Mouse (Mus musculus): Measurements from ENCODE around the gene Defa25.
"Not testable (repeated sequence)": the region's sequence is repeated elsewhere in the genome, so short reads cannot be mapped to it uniquely, and the experiment has no call there.

Gene Defa25

DNA sequence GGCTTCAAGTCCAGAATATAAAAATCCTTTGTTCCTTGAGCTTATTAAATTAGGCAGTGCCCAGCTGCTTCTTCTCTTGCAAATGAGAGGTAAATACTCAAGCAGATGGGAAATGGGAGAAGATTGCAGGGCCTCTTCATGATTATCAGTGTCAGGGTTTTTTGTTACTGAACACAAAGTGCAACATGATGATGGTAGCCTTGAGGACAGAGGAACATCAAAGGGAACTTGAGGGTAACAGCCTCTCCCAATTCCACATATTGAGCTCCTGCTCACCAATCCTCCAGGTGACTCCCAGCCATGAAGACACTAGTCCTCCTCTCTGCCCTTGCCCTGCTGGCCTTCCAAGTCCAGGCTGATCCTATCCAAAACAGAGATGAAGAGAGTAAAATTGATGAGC lies at the start of gene Defa25:
Gene Defa25, plus strand, starts transcription at position 301 of the 400 bp plus-strand sequence.
- DNase-seq (ENCODE audit: low read depth in 1 of 2, low spot score in 2 of 2) = not testable (repeated sequence)

DNA sequence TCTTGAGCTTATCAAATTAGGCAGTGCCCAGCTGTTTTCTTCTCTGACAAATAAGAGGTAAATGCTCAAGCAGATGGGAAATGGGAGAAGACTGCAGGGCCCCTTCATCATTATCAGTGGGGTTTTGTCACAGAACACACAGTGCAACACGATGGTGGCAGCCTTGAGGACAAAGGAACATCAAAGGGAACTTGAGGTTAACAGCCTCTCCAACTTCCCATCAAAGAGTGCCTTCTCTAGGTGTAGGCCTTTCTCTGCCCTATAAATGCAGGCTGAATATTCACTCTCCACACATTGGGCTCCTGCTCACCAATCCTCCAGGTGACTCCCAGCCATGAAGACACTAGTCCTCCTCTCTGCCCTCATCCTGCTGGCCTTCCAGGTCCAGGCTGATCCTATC lies 29.5 kb upstream of the Defa25 start, which contains the start of gene Defa23:
Gene Defa23, plus strand, starts transcription at position 301 of the 400 bp plus-strand sequence.
- not testable (repeated sequence) for DNase-seq (ENCODE audit: low read depth in 1 of 2, low spot score in 2 of 2)

DNA sequence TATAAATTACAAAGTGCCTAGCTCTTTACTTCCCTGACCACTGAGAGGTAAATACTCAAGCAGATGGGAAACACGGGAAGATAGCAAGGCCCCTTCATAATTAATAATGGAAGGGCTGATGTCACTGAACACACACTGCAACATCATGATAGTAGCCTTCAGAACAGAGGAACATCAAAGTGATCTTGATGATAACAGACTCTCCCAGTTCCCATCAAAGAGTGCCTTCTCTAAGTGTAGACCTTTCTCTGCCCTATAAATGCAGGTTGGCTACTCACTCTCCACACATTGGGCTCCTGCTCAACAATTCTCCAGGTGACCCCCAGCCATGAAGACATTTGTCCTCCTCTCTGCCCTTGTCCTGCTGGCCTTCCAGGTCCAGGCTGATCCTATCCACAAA lies 19.5 kb upstream of the Defa25 start, which contains the start of gene Defa35:
Gene Defa35, plus strand, starts transcription at position 301 of the 400 bp plus-strand sequence.
- not testable (repeated sequence) for DNase-seq (ENCODE audit: low read depth in 1 of 2, low spot score in 2 of 2)

DNA sequence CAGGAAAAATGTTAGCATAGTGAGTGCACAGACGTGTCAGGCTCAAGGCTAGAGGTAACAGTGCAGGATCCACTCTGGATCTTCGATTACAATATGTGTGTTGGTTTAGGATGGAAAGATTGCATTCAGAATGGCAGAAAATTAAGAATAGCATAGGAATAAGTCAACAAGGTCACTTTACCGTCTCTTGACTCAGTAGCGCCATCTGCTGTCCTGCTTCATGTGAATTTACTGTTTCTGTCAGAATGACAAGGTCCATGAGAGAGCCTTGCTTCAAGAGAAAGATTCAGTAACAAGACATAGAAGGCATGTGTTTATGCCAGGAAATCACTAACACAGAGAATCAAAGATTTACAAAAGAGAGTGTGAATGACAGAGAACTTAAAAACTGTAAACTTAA lies 8.9 kb downstream of the Defa25 start:
- DNase-seq (ENCODE audit: low read depth in 1 of 2, low spot score in 2 of 2) = no peak

DNA sequence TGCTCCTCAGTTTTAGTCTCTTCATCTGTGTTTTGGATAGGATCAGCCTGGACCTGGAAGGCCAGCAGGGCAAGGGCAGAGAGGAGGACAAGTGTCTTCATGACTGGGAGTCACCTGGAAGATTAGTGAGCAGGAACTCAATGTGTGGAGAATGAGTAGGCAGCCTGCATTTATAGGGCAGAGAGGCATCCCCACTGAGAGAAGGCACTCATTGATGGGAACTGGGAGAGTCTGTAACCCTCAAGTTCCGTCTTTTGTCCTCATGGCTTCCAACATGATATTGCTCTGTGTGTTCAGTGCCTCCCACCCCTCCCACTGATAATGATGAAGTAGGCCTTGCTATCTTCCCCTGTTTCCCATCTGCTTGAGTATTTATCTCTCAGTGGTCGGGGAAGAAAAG lies 11.7 kb downstream of the Defa25 start, which contains the start of gene Gm14851:
Gene Gm14851, minus strand, starts transcription at position 101 of the 400 bp plus-strand sequence.
- DNase-seq (ENCODE audit: low read depth in 1 of 2, low spot score in 2 of 2) = not testable (repeated sequence)

DNA sequence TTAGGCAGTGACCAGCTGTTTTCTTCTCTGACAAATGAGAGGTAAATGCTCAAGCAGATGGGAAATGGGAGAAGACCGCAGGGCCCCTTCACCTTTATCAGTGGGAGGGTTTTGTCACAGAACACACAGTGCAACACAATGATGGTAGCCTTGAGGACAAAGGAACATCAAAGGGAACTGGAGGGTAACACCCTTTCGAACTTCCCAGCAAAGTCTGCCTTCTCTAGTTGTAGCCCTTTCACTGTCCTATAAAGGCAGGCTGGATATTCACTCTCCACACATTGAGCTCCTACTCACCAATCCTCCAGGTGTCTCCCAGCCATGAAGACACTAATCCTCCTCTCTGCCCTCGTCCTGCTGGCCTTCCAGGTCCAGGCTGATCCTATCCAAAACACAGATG lies 50.1 kb downstream of the Defa25 start, which contains the start of gene Defa30:
Gene Defa30, plus strand, starts transcription at position 301 of the 400 bp plus-strand sequence.
- DNase-seq (ENCODE audit: low read depth in 1 of 2, low spot score in 2 of 2) = not testable (repeated sequence)
